8 mouse cellular contexts compared by ENCODE assay signal in the genomic region with DNA sequence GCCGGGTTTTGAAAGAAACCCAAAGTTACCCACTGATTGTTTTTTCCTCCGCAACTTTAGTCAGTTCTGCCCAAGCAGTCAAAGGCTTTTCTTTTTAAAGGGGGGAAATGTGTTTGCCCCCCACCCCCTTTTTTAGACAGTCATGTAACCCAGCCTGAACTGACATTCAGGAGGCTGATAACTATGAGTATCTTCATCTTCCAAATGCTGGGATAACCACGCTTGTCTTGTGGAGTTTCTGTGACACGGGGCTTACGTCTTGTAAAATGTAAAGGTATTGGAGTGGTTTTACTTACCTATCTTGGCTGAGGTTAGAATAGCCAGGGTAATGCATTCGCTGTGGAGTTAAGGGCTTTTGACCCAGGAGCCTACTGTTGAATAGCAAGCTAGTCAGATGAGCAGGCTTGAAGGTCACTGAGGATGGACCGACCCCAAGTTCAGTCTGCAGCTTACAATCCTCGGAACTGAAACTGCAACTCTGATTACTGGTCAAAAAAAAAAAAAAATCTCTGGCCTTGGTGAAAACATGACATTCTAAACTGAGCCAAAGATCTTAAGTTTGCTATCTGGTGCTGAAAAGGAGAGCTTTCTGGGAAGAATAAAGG. TPM values are rescaled to one million over a fixed set of nuclear protein-coding genes. Genes with fewer than 3 reads are reported as not detected.
A peak's percentile ranks its signal among the peaks of the same experiment; 100 is the strongest.
DNase-seq lines count a peak whose midpoint lies in the region; ATAC-seq lines count a peak whose summit lies in the region.

Cisd2 (minus strand) TSS at position 318 of the 605 bp plus-strand sequence.

- WGBS in liver, embryonic 16.5 days (ENCODE audit: insufficient replicate concordance): under 1% methylated on average over 8 of the region's 8 CpGs

- no peaks in the 10 kb centered on the region for H3K36me3 ChIP-seq in liver, embryonic 16.5 days (ENCODE audit: control insufficient read depth, insufficient read depth)

- ATAC-seq in liver, embryonic 16.5 days (ENCODE audit: low read depth): no peak

- peak within 1 kb of the TSS; percentile 96 for H3K27ac ChIP-seq in brown adipose tissue, adult 24 weeks (replicated peaks; ENCODE audit: low read depth, low read length)
- peak within 1 kb of the TSS; percentile 91 for H3K27ac ChIP-seq in liver, embryonic 16.5 days (ENCODE audit: low read length)

- DNase-seq in retina, embryonic 14.5 days (ENCODE audit: low spot score): peak; percentile 25
- DNase-seq in retina, postnatal 1 day: no peak
- DNase-seq in gonadal fat pad, adult 2 months (ENCODE audit: low read depth): no peak
- peak; percentile 66 for DNase-seq in kidney, adult 9 months
- no peak for DNase-seq in urinary bladder, adult 18-20 months (ENCODE audit: low spot score in 2 of 2)
- DNase-seq in cerebellum, postnatal 10 days: no peak

- no peaks in the 10 kb centered on the region for H3K27me3 ChIP-seq in liver, embryonic 16.5 days (ENCODE audit: control insufficient read depth, insufficient read depth, low read depth, low read length)

- H3K4me1 ChIP-seq in brown adipose tissue, adult 24 weeks (ENCODE audit: control insufficient read depth, insufficient read depth, insufficient read length, low read length): no peaks in the 10 kb centered on the region; the same call in 1 of the 2 replicates
- peaks cover 9% of the 10 kb centered on the region for H3K4me1 ChIP-seq in liver, embryonic 16.5 days (ENCODE audit: control insufficient read depth, low read depth, low read length)

- peak within 1 kb of the TSS; percentile 91 for H3K9ac ChIP-seq in liver, embryonic 16.5 days (ENCODE audit: low read depth, low read length)

- H3K9me3 ChIP-seq in liver, embryonic 16.5 days (replicated peaks; ENCODE audit: control insufficient read depth, low read length): no peaks in the 10 kb centered on the region

- H3K4me3 ChIP-seq in brown adipose tissue, adult 24 weeks (ENCODE audit: insufficient read depth, low read depth, low read length): peak within 1 kb of the TSS; percentile 87
- peak within 1 kb of the TSS; percentile 92 for H3K4me3 ChIP-seq in liver, embryonic 16.5 days (ENCODE audit: low read depth, low read length)

- peak within 1 kb of the TSS; percentile 94 for H3K4me2 ChIP-seq in liver, embryonic 16.5 days (ENCODE audit: low read depth, low read length)

RNA-seq across cellular contexts. Expression of gene Cisd2, which starts in this region (rescaled TPM):
- polyA plus RNA-seq in brown adipose tissue, adult 24 weeks (2012; ENCODE audit: insufficient read depth, insufficient read length, missing spikeins): 23.7 and 29.7 TPM in 2 replicates
- 18.0 and 19.4 TPM in 2 replicates for polyA plus RNA-seq in gonadal fat pad, adult 2 months (2012; rRNA removed)
- 25.6 and 29.2 TPM in 2 replicates for polyA plus RNA-seq in liver, embryonic 16.5 days (2015; fragmentation: Nextera tagmentation; extraction: Ambion mirVana)

Comparison
In these comparisons a context has a peak if more than half of its experiments do, and no peak if none do; other contexts are left out.
1. DNase-seq: peak in retina, embryonic 14.5 days (single experiment) and kidney, adult 9 months (single experiment); none in retina, postnatal 1 day (single experiment), gonadal fat pad, adult 2 months (single experiment), urinary bladder, adult 18-20 months (0 of 2) and cerebellum, postnatal 10 days (0 of 2).